Mouse (Mus musculus) midbrain, embryonic 15.5 days (tissue): ENCODE measurements around the gene Tubgcp6. TPM values are rescaled to one million over a fixed set of nuclear protein-coding genes. Genes with fewer than 3 reads are reported as not detected.
A peak's percentile ranks its signal among the peaks of the same experiment; 100 is the strongest.

Experiments used
- ATAC-seq: fragments of 200-750 bp; cut with Nextera tagmentation; replicated peaks from 2 replicates; pipeline ENCODE4 v1.8.0; 2017; ENCODE audit warnings: moderate TSS enrichment
- H3K27ac ChIP-seq: fragments of 300-500 bp; sonication (generic); 2 replicates; pipeline ENCODE4 v1.5.1; 2015; ENCODE audit warnings: mild to moderate bottlenecking, inconsistent platforms
- H3K27me3 ChIP-seq: fragments of 300-500 bp; sonication (generic); replicated peaks from 2 replicates; pipeline ENCODE4 v1.6.1; 2015; ENCODE audit warnings: inconsistent platforms
- H3K36me3 ChIP-seq: fragments of 300-500 bp; sonication (generic); replicated peaks from 2 replicates; pipeline ENCODE4 v1.6.1; 2015; ENCODE audit warnings: inconsistent platforms
- H3K4me1 ChIP-seq: fragments of 300-500 bp; sonication (generic); 2 replicates; pipeline ENCODE4 v1.6.1; 2015; ENCODE audit warnings: inconsistent platforms
- H3K4me2 ChIP-seq: fragments of 300-500 bp; sonication (generic); 2 replicates; pipeline ENCODE4 v1.6.1; 2015; ENCODE audit warnings: inconsistent platforms, mild to moderate bottlenecking, moderate library complexity
- H3K4me3 ChIP-seq: fragments of 300-500 bp; sonication (generic); 2 replicates; pipeline ENCODE4 v1.5.1; 2015; ENCODE audit warnings: mild to moderate bottlenecking, inconsistent platforms
- H3K9ac ChIP-seq: fragments of 300-500 bp; sonication (generic); 2 replicates; pipeline ENCODE4 v1.6.1; 2015; ENCODE audit warnings: mild to moderate bottlenecking, inconsistent platforms
- H3K9me3 ChIP-seq: fragments of 300-500 bp; sonication (generic); 2 replicates; pipeline ENCODE4 v1.6.1; 2016; ENCODE audit warnings: inconsistent platforms
- WGBS: fragments of 180-500 bp; shearing (Covaris S2); methylation state at CpG from one replicate; pipeline ENCODE4 v1.1.7; 2015; ENCODE audit warnings: mixed read lengths; 5-methylcytosine and 5-hydroxymethylcytosine counted together
- polyA plus RNA-seq: library from polyadenylated mRNA; unstranded; fragments of >200 nt; fragmentation: Nextera tagmentation; extraction: Ambion mirVana; gene quantifications from 2 replicates; pipeline ENCODE4 v1.2.1, GENCODE M21; 2015

The Tubgcp6 gene
- polyA plus RNA-seq, result 20.1 and 21.2 TPM in 2 replicates

DNA sequence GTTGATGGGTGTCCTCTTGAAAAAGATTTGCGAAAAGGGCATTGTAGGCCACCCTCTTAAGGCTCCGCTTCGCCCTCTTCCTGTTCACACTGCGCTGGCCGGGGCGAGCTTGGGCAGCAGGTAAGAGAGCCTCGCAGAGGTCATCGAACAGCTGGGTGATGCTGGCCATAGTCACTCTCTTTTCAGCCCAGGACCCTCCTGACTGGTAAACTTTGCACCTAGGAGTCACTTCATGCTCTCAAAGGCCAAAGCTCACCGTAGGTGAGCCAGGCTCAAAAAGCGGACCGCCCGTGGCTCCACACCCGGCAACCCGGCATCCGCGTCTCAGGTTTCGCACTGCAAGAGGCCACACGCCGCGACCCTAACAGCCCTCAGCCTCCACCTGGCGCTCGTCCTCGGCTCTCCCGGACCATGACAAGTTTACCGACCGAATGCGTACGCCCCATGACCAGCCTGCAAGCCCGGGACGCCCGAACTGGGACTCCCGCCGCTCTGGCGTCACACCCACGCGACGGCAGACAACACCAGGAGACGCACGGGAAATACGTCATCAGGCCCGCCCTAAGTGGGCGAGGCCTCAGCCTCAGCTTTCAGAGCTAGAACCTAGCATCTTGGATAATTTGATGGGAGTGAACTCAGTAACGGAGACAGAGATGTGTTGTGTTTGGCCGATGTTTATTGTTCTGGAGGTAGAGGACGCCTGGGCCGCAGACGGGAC, at the start of gene Tubgcp6:
Gene Tubgcp6 (minus strand): TSS at position 464 of the 718 bp plus-strand sequence.
- under 1% methylated on average over 47 of the region's 47 CpGs for WGBS
- Histone ChIP-seq H3K9ac (peak within 1 kb of the TSS; percentile 59), H3K27ac (peak within 1 kb of the TSS; percentile 90), H3K4me3 (peak within 1 kb of the TSS; percentile 56), H3K4me1 (peaks cover 52% of the 10 kb centered on the region), H3K36me3 (0 out of 2 replicates have a peak, but pooled peaks cover under 1% of the 10 kb centered on the region), H3K9me3 (no peaks in the 10 kb centered on the region), H3K27me3 (no peaks in the 10 kb centered on the region), H3K4me2 (peak within 1 kb of the TSS; percentile 95)
- peak; percentile 82 for ATAC-seq

DNA sequence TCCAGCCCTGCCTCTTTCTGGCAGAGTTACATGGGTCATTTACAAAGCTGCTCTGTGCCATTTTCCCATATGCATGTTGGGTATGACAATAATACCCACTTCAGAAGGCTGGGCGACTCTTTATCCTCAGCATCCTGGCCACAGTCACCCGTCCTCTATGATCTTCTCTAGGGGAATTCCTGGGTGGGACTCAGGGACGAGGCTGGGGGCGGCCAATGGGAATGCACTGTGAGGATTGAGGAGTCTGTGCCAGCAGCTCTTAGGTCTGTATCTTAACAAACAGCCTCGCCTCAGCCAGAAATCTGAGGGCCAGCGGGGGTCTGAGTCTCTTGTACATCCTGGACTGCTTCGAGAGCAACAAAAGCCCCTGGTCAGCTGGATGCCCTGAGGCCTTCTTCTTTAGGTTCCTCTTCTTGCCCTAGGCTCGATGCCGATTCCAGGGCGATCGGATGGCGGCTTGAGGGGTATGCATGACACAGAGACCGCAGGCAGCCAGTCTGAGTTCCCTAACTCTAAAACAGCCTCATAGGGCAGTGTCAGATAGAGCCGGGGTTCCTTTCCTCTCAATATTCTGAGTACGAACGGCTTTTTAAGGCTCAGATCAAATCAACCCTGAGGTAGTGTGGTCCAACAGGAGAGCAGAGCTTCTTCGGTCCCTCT, 49.5 kb upstream of the Tubgcp6 start:
- 24% methylated on average over 17 of the region's 17 CpGs for WGBS
- no peaks in the 10 kb centered on the region for H3K9me3 ChIP-seq
- H3K4me2 ChIP-seq, result peak overlapping the region; percentile 98
- H3K27ac ChIP-seq, result peak overlapping the region; percentile 74
- no peaks in the 10 kb centered on the region for H3K27me3 ChIP-seq
- ATAC-seq, result no peak
- H3K4me3 ChIP-seq, result peak overlapping the region; percentile 51
- H3K4me1 ChIP-seq, result peaks cover 72% of the 10 kb centered on the region
- peaks cover 4% of the 10 kb centered on the region; the same call in 1 of the 2 replicates for H3K36me3 ChIP-seq
- H3K9ac ChIP-seq, result peak overlapping the region; percentile 64

DNA sequence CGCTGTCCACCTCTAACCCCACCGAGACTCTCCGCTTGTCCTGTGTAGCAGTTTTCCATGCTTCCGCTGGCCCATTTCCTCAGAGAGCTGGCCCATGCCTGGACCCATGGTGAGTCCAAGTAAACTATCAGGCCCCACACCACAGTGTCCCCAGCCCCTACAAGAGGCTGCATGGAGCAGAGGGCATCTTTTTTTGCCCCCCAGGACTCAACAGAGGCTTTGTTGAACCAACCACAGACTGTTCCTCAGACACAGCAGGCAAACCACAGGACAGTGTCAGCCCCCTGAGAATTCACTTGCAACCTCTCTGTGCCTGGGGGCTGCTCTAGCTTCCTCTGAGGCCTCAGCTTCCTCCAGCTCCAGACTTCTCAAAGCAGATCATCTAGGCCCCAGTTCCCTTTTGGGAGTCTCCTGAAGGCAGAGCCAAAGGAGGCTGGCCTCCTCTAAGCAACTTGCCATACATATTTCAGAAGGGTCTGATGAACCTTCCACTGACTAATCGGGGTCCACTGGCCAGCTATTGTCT, 48.7 kb upstream of the Tubgcp6 start:
- no peak overlapping the region for H3K27ac ChIP-seq
- no peak overlapping the region for H3K4me3 ChIP-seq
- no peaks in the 10 kb centered on the region for H3K27me3 ChIP-seq
- peaks cover 64% of the 10 kb centered on the region for H3K4me1 ChIP-seq
- WGBS, result 87% methylated on average over 5 of the region's 5 CpGs
- H3K36me3 ChIP-seq, result peaks cover 12% of the 10 kb centered on the region
- no peaks in the 10 kb centered on the region for H3K9me3 ChIP-seq
- H3K4me2 ChIP-seq, result no peak overlapping the region
- H3K9ac ChIP-seq, result no peak overlapping the region
- ATAC-seq, result no peak

DNA sequence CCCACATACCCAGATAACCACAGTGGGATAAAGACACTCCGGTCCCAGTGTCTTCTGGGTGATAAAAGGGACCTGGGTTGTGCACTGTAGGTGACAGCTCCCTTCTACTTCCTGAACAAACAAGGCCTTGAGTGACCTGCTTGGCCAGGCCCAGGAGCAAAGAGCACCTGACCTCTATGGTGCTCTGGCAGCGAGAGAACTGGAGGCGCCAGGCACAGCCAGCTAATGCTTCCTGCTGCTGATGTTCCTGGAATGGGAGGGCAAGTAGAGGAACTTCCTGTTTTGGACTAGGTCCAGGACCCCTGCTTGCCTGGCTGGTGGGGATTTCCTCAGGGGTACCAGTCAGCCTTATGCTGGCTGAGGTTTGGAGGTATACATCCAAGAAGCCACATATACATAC, 47.2 kb upstream of the Tubgcp6 start:
- H3K27ac ChIP-seq, result no peak overlapping the region
- no peak for ATAC-seq
- H3K36me3 ChIP-seq, result peaks cover 25% of the 10 kb centered on the region
- 63% methylated on average over 3 of the region's 3 CpGs for WGBS
- H3K4me1 ChIP-seq, result peaks cover 52% of the 10 kb centered on the region
- H3K27me3 ChIP-seq, result no peaks in the 10 kb centered on the region
- H3K4me2 ChIP-seq, result no peak overlapping the region
- H3K4me3 ChIP-seq, result no peak overlapping the region
- no peaks in the 10 kb centered on the region for H3K9me3 ChIP-seq
- H3K9ac ChIP-seq, result no peak overlapping the region

DNA sequence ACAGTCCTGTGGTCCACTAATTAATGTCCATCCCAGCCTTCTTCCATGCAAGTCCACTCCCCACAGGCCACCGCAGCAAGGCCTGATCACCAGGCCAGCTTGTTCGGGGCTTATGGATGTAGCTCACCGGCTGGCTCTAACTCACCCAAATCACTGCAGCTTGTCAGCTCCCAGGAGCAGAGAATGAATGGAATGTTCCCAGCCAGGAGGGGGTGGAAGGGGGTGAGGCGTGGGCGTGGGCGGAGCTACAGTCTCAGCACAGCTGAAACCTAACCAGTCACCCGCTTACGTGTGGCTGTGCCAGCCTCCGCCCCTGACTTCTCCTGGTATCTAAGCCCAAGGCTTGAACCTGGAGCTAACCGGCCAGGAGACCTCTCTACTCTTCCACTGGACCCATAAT, 46.5 kb upstream of the Tubgcp6 start:
- peaks cover 45% of the 10 kb centered on the region for H3K4me1 ChIP-seq
- 0 out of 2 replicates have a peak overlapping the region, but pooled peaks have one; percentile 2 for H3K27ac ChIP-seq
- no peak overlapping the region for H3K4me3 ChIP-seq
- H3K27me3 ChIP-seq, result no peaks in the 10 kb centered on the region
- 5% methylated on average over 10 of the region's 10 CpGs for WGBS
- no peak overlapping the region for H3K9ac ChIP-seq
- H3K36me3 ChIP-seq, result peaks cover 32% of the 10 kb centered on the region
- no peak for ATAC-seq
- no peaks in the 10 kb centered on the region for H3K9me3 ChIP-seq
- no peak overlapping the region for H3K4me2 ChIP-seq

DNA sequence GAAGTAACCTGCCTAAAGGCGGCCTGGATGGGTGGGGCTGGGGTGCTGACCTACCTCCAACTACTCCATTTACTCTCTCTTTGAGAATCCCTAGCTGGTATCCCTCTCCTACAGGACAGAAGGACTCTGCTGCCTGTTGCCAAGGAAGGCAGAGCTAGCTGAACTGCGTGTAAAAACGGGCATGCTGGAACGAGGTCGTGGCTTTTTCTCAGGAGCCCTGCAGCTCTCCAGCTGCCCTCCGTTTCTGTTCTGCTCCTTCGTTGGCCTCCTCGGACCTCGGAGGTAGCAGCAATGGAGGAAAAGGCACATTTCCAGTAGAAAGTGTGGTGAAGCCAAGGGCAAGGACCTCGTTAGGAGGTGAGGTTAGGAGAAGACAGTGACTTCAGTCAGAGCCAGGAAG, 46.0 kb upstream of the Tubgcp6 start:
- Histone ChIP-seq H3K27me3 (no peaks in the 10 kb centered on the region), H3K4me1 (peaks cover 40% of the 10 kb centered on the region), H3K4me3 (no peak overlapping the region), H3K9ac (no peak overlapping the region), H3K36me3 (peaks cover 37% of the 10 kb centered on the region), H3K9me3 (no peaks in the 10 kb centered on the region), H3K27ac (0 out of 2 replicates have a peak overlapping the region, but pooled peaks have one; percentile 2), H3K4me2 (no peak overlapping the region)
- WGBS, result 60% methylated on average over 10 of the region's 10 CpGs
- ATAC-seq, result no peak

DNA sequence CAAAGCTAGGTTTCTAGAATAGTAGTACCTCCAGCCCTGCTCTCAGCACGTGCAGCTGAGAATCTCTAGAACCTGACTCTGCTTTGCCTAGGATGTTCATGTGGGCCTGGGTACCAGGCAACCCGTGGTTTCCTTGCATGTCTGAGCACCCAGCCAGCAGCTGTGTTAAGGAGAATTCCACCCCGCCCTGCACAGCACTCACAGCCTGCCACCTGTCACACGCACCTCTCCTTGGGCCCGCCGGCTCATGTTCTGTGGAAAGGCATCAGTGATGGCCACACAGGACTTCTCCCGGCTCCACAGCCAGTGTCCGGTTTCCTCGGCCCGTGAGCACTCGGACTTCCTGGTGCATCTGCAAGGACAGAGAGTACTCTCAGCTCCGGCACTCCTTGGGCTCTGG, 42.6 kb upstream of the Tubgcp6 start:
- H3K27ac ChIP-seq, result no peak overlapping the region
- no peak for ATAC-seq
- H3K36me3 ChIP-seq, result peaks cover 69% of the 10 kb centered on the region
- no peak overlapping the region for H3K4me3 ChIP-seq
- no peak overlapping the region for H3K4me2 ChIP-seq
- H3K9ac ChIP-seq, result no peak overlapping the region
- WGBS, result 94% methylated on average over 12 of the region's 12 CpGs
- no peaks in the 10 kb centered on the region for H3K9me3 ChIP-seq
- peaks cover 15% of the 10 kb centered on the region for H3K4me1 ChIP-seq
- no peaks in the 10 kb centered on the region for H3K27me3 ChIP-seq

DNA sequence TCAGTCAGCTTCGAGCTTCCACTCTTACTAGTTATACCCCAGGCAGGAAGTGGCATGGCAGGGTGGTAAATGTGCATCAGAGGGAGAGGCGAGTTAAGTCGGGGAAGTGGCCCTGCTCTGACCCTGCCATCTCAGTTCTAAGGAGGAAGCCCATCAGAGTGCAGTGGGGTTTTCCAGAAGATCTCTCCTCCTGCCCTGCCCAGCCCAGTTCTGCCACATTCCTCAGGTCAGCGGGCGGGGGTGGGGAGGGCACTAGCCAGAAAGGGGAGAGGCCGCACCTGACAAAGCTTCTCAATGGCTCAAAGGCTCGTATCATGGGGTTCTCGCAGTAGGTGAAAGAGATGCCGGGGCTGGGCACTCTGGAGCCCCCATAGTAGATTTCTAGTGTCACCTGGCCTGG, 38.5 kb upstream of the Tubgcp6 start:
- H3K36me3 ChIP-seq, result peaks cover 96% of the 10 kb centered on the region
- H3K27ac ChIP-seq, result no peak overlapping the region
- WGBS, result 88% methylated on average over 9 of the region's 9 CpGs
- no peaks in the 10 kb centered on the region for H3K4me1 ChIP-seq
- H3K9me3 ChIP-seq, result no peaks in the 10 kb centered on the region
- H3K9ac ChIP-seq, result no peak overlapping the region
- no peaks in the 10 kb centered on the region for H3K27me3 ChIP-seq
- no peak overlapping the region for H3K4me3 ChIP-seq
- no peak for ATAC-seq
- no peak overlapping the region for H3K4me2 ChIP-seq

DNA sequence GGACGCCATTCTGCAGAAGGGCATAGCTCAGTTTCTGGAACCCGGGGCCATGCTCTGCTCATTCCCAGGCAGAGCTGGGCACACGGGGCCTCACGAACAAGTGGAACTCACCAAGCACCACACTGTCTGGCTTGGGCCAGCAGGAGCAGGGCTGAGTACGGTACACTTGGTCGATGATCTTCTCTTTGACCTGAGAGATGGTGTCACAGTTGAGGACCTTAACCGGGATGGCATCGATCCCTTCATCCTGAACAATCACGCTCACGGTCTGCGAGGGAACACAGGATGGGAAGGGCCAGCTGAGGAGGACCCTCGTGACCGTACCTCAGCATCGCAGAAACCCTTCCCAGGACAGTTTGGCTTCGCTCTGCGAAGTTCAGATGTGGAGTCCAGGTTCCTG, 35.6 kb upstream of the Tubgcp6 start:
- no peaks in the 10 kb centered on the region for H3K9me3 ChIP-seq
- H3K27me3 ChIP-seq, result no peaks in the 10 kb centered on the region
- H3K9ac ChIP-seq, result no peak overlapping the region
- H3K4me2 ChIP-seq, result no peak overlapping the region
- no peak overlapping the region for H3K27ac ChIP-seq
- WGBS, result 94% methylated on average over 16 of the region's 16 CpGs
- H3K4me1 ChIP-seq, result no peaks in the 10 kb centered on the region
- ATAC-seq, result no peak
- H3K4me3 ChIP-seq, result no peak overlapping the region
- peaks cover 92% of the 10 kb centered on the region for H3K36me3 ChIP-seq

DNA sequence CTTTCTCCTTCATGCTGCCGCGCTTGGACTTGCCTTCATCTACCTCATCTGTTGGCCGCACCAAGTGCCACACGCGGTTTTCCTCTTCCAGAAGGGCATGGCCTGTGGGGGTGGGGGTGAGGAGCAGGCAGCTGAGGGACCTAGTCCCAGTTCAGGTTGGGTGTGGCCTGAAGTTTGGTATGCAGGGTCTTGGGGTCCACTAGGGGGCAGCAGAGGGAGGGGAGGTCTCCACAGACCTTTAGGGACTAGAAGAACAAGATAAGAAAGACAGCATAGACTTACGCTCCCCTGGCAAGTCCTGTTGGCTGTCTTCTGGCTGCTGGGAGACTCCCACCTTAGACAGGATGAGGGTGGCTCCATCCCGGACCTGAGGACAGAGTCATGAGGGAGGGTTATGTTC, 35.0 kb upstream of the Tubgcp6 start:
- H3K27ac ChIP-seq, result no peak overlapping the region
- H3K9me3 ChIP-seq, result no peaks in the 10 kb centered on the region
- no peaks in the 10 kb centered on the region for H3K4me1 ChIP-seq
- H3K9ac ChIP-seq, result no peak overlapping the region
- H3K4me2 ChIP-seq, result no peak overlapping the region
- H3K36me3 ChIP-seq, result peaks cover 87% of the 10 kb centered on the region
- 68% methylated on average over 7 of the region's 7 CpGs for WGBS
- no peaks in the 10 kb centered on the region for H3K27me3 ChIP-seq
- H3K4me3 ChIP-seq, result no peak overlapping the region
- no peak for ATAC-seq

DNA sequence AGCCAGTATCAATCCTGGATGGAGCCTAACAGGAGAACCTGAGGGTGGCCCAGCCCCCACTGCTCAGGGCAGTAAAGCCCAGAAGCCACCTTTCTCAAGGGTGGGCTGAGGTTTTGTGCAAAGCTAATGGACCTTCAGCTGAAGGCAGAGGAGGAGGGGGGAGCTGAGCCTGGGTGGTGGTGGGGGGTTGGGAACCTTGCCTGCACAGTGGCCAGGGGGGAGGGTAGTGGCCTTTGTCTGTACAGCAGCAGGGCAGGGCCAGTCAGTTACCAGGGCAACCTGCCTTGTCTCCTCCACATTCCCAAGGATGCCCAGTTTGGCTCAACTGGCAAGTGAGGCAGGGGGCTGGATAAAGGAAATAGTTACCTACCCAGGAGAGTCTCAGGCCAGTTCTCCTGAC, 29.4 kb upstream of the Tubgcp6 start:
- peak overlapping the region; percentile 48 for H3K27ac ChIP-seq
- H3K4me2 ChIP-seq, result no peak overlapping the region
- peaks cover 32% of the 10 kb centered on the region for H3K4me1 ChIP-seq
- no peak overlapping the region for H3K9ac ChIP-seq
- peaks cover 32% of the 10 kb centered on the region for H3K36me3 ChIP-seq
- H3K9me3 ChIP-seq, result no peaks in the 10 kb centered on the region
- H3K27me3 ChIP-seq, result no peaks in the 10 kb centered on the region
- H3K4me3 ChIP-seq, result no peak overlapping the region
- no peak for ATAC-seq

DNA sequence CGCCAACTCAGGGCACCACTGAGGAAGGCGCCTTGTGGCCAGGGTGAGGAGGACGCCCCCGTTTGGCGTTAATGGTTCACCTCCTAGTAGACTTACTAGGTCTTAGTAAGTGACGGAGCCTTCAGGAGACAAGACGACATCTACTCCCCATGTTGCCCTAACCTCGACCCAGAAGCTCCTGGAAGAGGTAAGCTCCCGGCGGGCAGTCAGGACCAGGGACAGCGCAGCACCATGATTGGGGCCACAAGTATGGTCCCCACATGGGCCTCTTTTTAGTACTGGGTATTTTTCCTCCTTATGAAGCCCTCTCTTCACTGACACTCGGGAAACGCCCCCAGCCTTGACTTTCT, 27.1 kb upstream of the Tubgcp6 start:
- Histone ChIP-seq H3K9ac (peak overlapping the region; percentile 93), H3K4me1 (peaks cover 46% of the 10 kb centered on the region), H3K4me2 (peak overlapping the region; percentile 71), H3K4me3 (peak overlapping the region; percentile 89), H3K9me3 (no peaks in the 10 kb centered on the region), H3K27ac (peak overlapping the region; percentile 91), H3K27me3 (no peaks in the 10 kb centered on the region), H3K36me3 (peaks cover 9% of the 10 kb centered on the region)
- WGBS, result 2% methylated on average over 13 of the region's 13 CpGs
- ATAC-seq, result no peak
